Mouse (Mus musculus) heart, adult 2 months (tissue): ENCODE measurements at regions not wholly inside any gene's neighbourhood (a gene's known extent, or its start where the extent isn't known, plus 50 kb on each side); places are given as distances from the start of the nearest gene placed in this dataset.

ENCODE experiments used
- EP300 ChIP-seq: fragments of 200-500 bp; IDR thresholded peaks from 2 replicates; pipeline ENCODE4 v1.6.1; 2011; ENCODE audit warnings: low read depth, low read length, control low read depth; ENCODE audit not compliant: insufficient read depth
- POLR2A ChIP-seq: fragments of 200-500 bp; IDR thresholded peaks from 2 replicates; pipeline ENCODE4 v1.6.1; 2011; ENCODE audit warnings: mild to moderate bottlenecking, low read depth, low read length, control low read depth; ENCODE audit not compliant: insufficient read depth

DNA sequence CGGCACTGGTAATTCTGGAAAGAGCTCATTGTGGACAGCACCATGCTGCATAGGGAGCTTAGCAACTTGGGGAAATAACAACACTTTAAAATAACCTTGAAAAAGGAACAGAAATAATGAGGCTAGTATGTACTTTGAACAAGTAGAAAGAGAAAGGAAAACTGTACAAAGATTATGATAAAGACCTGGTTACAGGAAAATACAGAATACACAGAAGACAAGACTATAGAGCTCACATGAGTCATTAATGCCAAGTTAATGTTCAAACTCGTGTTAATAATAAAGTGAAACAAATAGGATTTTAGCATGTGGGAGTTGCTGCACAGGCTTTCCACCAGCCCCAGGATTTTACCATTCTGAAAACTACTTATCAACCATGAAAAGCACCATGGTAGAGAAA is 341.8 kb upstream of the Hand2 start:
- no peak for TF ChIP-seq POLR2A
- TF ChIP-seq EP300: no peak
